Comparison of ENCODE assay signal across 9 mouse cellular contexts in the genomic region with DNA sequence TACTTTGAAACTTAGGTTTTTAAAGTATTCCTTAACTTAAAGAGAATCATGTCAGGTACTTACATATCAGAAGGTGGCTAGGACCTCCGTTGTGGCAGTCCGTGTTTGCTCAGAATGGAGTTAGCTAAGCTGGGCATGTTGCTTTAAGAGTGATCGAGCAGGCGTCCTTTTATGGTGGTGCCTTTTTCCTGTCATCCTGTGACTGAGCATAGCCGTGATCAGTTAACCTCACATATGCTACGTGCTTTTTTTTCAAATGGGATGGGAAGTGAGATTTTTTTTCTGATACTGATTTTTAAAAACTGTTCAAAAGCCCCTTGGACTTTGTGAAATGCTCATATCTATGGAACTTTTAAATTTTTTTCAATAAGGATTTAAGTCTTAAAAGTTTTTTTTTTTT. TPM values are rescaled to one million over a fixed set of nuclear protein-coding genes. Genes with fewer than 3 reads are reported as not detected.
DNase-seq lines count a peak whose midpoint lies in the region; ATAC-seq lines count a peak whose summit lies in the region.
"Had no signal": no experiment of that assay in that cellular context is flagged by ENCODE, and none has a peak within 500 bp of the region (broad histone marks: within the 10 kb centered on the region; RNA-seq: fewer than 3 reads in every experiment).

TSS of gene Gpr183 (minus strand) at position 206 of the 400 bp plus-strand sequence.

- H3K9me3 ChIP-seq in heart, embryonic 11.5 days (replicated peaks; ENCODE audit: control insufficient read depth, low read length), result no peaks in the 10 kb centered on the region
- H3K9me3 ChIP-seq in limb, embryonic 15.5 days, result no peaks in the 10 kb centered on the region

- peaks cover 29% of the 10 kb centered on the region for H3K4me1 ChIP-seq in heart, embryonic 11.5 days (ENCODE audit: control insufficient read depth, insufficient read depth, low read length)
- H3K4me1 ChIP-seq in limb, embryonic 15.5 days, result 0 out of 2 replicates have a peak, but pooled peaks cover 3% of the 10 kb centered on the region

- no peak within 1 kb of the TSS for H3K9ac ChIP-seq in heart, embryonic 11.5 days (ENCODE audit: low read depth, low read length)
- no peak within 1 kb of the TSS for H3K9ac ChIP-seq in limb, embryonic 15.5 days
- H3K9ac ChIP-seq: liver, embryonic 14.5 days had no signal

- H3K4me3 ChIP-seq in heart, embryonic 11.5 days (ENCODE audit: low read depth, low read length), result no peak within 1 kb of the TSS
- 0 out of 2 replicates have a peak within 1 kb of the TSS, but pooled peaks have one; percentile 4 for H3K4me3 ChIP-seq in limb, embryonic 15.5 days

- no peaks in the 10 kb centered on the region for H3K36me3 ChIP-seq in heart, embryonic 11.5 days (ENCODE audit: control insufficient read depth, insufficient read depth, low read length)
- no peaks in the 10 kb centered on the region for H3K36me3 ChIP-seq in limb, embryonic 15.5 days

- H3K27ac ChIP-seq in heart, embryonic 11.5 days (ENCODE audit: low read depth, low read length), result 0 out of 2 replicates have a peak within 1 kb of the TSS, but pooled peaks have one; percentile 12
- H3K27ac ChIP-seq in limb, embryonic 15.5 days, result no peak within 1 kb of the TSS
- H3K27ac ChIP-seq: liver, embryonic 14.5 days had no signal

- no peak for ATAC-seq in heart, embryonic 11.5 days (replicated peaks; ENCODE audit: insufficient number of reproducible peaks, low FRiP score, low TSS enrichment)
- ATAC-seq in limb, embryonic 15.5 days (ENCODE audit: insufficient number of reproducible peaks, low FRiP score, low TSS enrichment, low read depth), result no peak

- 16% methylated on average over 6 of the region's 6 CpGs for WGBS in heart, embryonic 11.5 days (ENCODE audit: insufficient replicate concordance)
- WGBS in limb, embryonic 15.5 days, result 40% methylated on average over 6 of the region's 6 CpGs

- DNase-seq in heart, adult 8-10 months (ENCODE audit: low spot score), result no peak
- peak; percentile 42 for DNase-seq in thymus, postnatal 14 days
- DNase-seq in thymus, postnatal 36 days, result no peak
- no peak for DNase-seq in ovary, postnatal 14 days (ENCODE audit: low spot score)
- no peak for DNase-seq in left cerebral cortex, adult 8-10 months (ENCODE audit: low spot score in 2 of 2)
- no peak for DNase-seq in cerebellum, postnatal 10 days

- H3K4me2 ChIP-seq in heart, embryonic 11.5 days, result peak within 1 kb of the TSS; percentile 17
- no peak within 1 kb of the TSS for H3K4me2 ChIP-seq in limb, embryonic 15.5 days

- H3K27me3 ChIP-seq in heart, embryonic 11.5 days (ENCODE audit: control insufficient read depth, insufficient read depth, low read length), result no peaks in the 10 kb centered on the region
- no peaks in the 10 kb centered on the region for H3K27me3 ChIP-seq in limb, embryonic 15.5 days

RNA-seq across cellular contexts. Expression of gene Gpr183, which starts in this region (rescaled TPM):
- polyA plus RNA-seq in heart, embryonic 11.5 days (2014; fragmentation: Nextera tagmentation; extraction: Ambion mirVana), result 1.5 TPM in 2 replicates
- total RNA-seq in heart, adult 8-10 months (2022), result 1 to 10 TPM in 3 of 4 experiments, under 1 TPM in 1; 0.87 to 1.7 (median 1.1) TPM
- 3.9 and 5.0 TPM in 2 replicates for polyA plus RNA-seq in limb, embryonic 15.5 days (2015; fragmentation: Nextera tagmentation; extraction: Ambion mirVana)
- total RNA-seq in left cerebral cortex, adult 8-10 months (2022), result 1 to 10 TPM in 2 of 4 experiments, under 1 TPM in 2; 0.44 to 2.6 (median 1.2) TPM
